20 mouse cellular contexts compared by ENCODE assay signal in the genomic region with DNA sequence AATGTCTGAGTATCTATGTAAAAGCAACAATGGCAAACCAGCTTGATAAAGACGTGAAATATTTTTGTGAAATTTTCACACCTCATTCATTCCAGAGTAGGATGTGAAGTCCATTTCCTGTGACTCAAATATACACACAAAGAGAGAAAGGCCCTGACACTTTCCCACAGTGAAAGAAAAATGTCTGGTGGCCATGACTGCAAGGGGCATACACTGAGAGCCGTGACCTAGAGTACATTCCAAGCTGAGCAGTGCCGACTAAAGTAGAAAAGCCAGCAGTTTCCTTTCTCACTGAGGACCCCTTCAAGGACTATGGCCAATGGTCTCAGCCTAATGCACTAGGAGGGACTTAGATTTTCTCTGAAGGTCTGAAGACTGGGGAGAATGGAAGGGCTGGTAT.
"Had no signal": no experiment of that assay in that cellular context is flagged by ENCODE, and none has a peak within 500 bp of the region (broad histone marks: within the 10 kb centered on the region; RNA-seq: fewer than 3 reads in every experiment).

No protein-coding gene starts in this region.

- H3K4me3 ChIP-seq: left cerebral cortex, adult 2 months; midbrain, embryonic 12.5 days; midbrain, embryonic 15.5 days; neural tube, embryonic 12.5 days; neural tube, embryonic 15.5 days had no signal

- H3K36me3 ChIP-seq: midbrain, embryonic 12.5 days; midbrain, embryonic 15.5 days; neural tube, embryonic 12.5 days; neural tube, embryonic 15.5 days had no signal

- ATAC-seq: intestine, postnatal 0 days; midbrain, embryonic 15.5 days had no signal

- H3K27ac ChIP-seq: left cerebral cortex, adult 2 months; liver, embryonic 14.5 days; macrophage; midbrain, embryonic 12.5 days; midbrain, embryonic 15.5 days; neural tube, embryonic 12.5 days; neural tube, embryonic 15.5 days; stomach, postnatal 0 days had no signal

- DNase-seq: kidney, adult 2 months; kidney, postnatal 25 days; layer of hippocampus, postnatal 36 days; lung, postnatal 10 days; right cerebral cortex, adult 18-20 months; right cerebral cortex, postnatal 14 days; right cerebral cortex, postnatal 4 days; thymus, adult 2 months; thymus, postnatal 14 days; thymus, postnatal 4 days had no signal

- H3K9ac ChIP-seq: liver, embryonic 14.5 days; midbrain, embryonic 12.5 days; midbrain, embryonic 15.5 days; neural tube, embryonic 12.5 days; neural tube, embryonic 15.5 days had no signal

- H3K9me3 ChIP-seq: midbrain, embryonic 12.5 days; midbrain, embryonic 15.5 days; neural tube, embryonic 15.5 days had no signal

- H3K4me2 ChIP-seq: liver, embryonic 11.5 days; midbrain, embryonic 12.5 days; midbrain, embryonic 15.5 days; neural tube, embryonic 12.5 days; neural tube, embryonic 15.5 days had no signal

- H3K27me3 ChIP-seq: midbrain, embryonic 12.5 days; midbrain, embryonic 15.5 days; neural tube, embryonic 12.5 days; neural tube, embryonic 15.5 days had no signal

- H3K4me1 ChIP-seq: midbrain, embryonic 12.5 days; midbrain, embryonic 15.5 days; neural tube, embryonic 12.5 days; neural tube, embryonic 15.5 days had no signal
